Mouse (Mus musculus): Measurements from ENCODE around the gene Plekha1.
A peak's percentile ranks its signal among the peaks of the same experiment; 100 is the strongest.

Gene Plekha1

GRCm38 (mm10) chr7:130865613-130866591 lies at the start of gene Plekha1:
Gene Plekha1, plus strand, starts transcription at chr7:130865756.
- DNase-seq (ENCODE audit: low spot score) = peak; percentile 96

GRCm38 (mm10) chr7:130816243-130816642 lies 49.3 kb upstream of the Plekha1 start:
- no peak for DNase-seq (ENCODE audit: low spot score)

GRCm38 (mm10) chr7:130818813-130819212 lies 46.7 kb upstream of the Plekha1 start:
- no peak for DNase-seq (ENCODE audit: low spot score)

- no peak for DNase-seq (ENCODE audit: low spot score)
Measured at GRCm38 (mm10) chr7:130819624-130820023, 45.9 kb upstream of the Plekha1 start.

- DNase-seq (ENCODE audit: low spot score) = no peak
Measured at GRCm38 (mm10) chr7:130823992-130824391, 41.6 kb upstream of the Plekha1 start.

GRCm38 (mm10) chr7:130826343-130826742 lies 39.2 kb upstream of the Plekha1 start:
- no peak for DNase-seq (ENCODE audit: low spot score)

- peak; percentile 82 for DNase-seq (ENCODE audit: low spot score)
Measured at GRCm38 (mm10) chr7:130827431-130827830, 38.1 kb upstream of the Plekha1 start.

GRCm38 (mm10) chr7:130827844-130828403 lies 37.6 kb upstream of the Plekha1 start:
- DNase-seq (ENCODE audit: low spot score) = no peak

GRCm38 (mm10) chr7:130828475-130828874 lies 37.1 kb upstream of the Plekha1 start:
- DNase-seq (ENCODE audit: low spot score) = no peak

- no peak for DNase-seq (ENCODE audit: low spot score)
Measured at GRCm38 (mm10) chr7:130831586-130831985, 34.0 kb upstream of the Plekha1 start.

GRCm38 (mm10) chr7:130834299-130834698 lies 31.3 kb upstream of the Plekha1 start:
- DNase-seq (ENCODE audit: low spot score) = peak; percentile 84

GRCm38 (mm10) chr7:130834958-130835861 lies 30.3 kb upstream of the Plekha1 start:
- DNase-seq (ENCODE audit: low spot score) = peak; percentile 74

- no peak for DNase-seq (ENCODE audit: low spot score)
Measured at GRCm38 (mm10) chr7:130836066-130836465, 29.5 kb upstream of the Plekha1 start.

- peak; percentile 82 for DNase-seq (ENCODE audit: low spot score)
Measured at GRCm38 (mm10) chr7:130837941-130838657, 27.5 kb upstream of the Plekha1 start.

GRCm38 (mm10) chr7:130838658-130839025 lies 26.9 kb upstream of the Plekha1 start:
- no peak for DNase-seq (ENCODE audit: low spot score)

GRCm38 (mm10) chr7:130839380-130840100 lies 26.0 kb upstream of the Plekha1 start:
- DNase-seq (ENCODE audit: low spot score) = no peak

GRCm38 (mm10) chr7:130847164-130847718 lies 18.3 kb upstream of the Plekha1 start:
- no peak for DNase-seq (ENCODE audit: low spot score)

- DNase-seq (ENCODE audit: low spot score) = no peak
Measured at GRCm38 (mm10) chr7:130854684-130855292, 10.8 kb upstream of the Plekha1 start.

- DNase-seq (ENCODE audit: low spot score) = no peak
Measured at GRCm38 (mm10) chr7:130855681-130856080, 9.9 kb upstream of the Plekha1 start.

GRCm38 (mm10) chr7:130857973-130858372 lies 7.6 kb upstream of the Plekha1 start:
- no peak for DNase-seq (ENCODE audit: low spot score)
